Mouse (Mus musculus) spleen, adult 2 months (tissue): ENCODE data around the gene Vash1.

ENCODE experiments used
- CTCF ChIP-seq: fragments of 200-500 bp; IDR thresholded peaks from 2 replicates; pipeline ENCODE4 v1.5.1; 2011; ENCODE audit warnings: mild to moderate bottlenecking, inconsistent platforms; ENCODE audit not compliant: insufficient read depth, insufficient read length, insufficient replicate concordance; ENCODE audit errors: extremely low read depth
- POLR2A ChIP-seq: fragments of 200-500 bp; IDR thresholded peaks from 2 replicates; pipeline ENCODE4 v1.6.1; 2011; ENCODE audit warnings: low read depth, low read length, inconsistent platforms

- TF ChIP-seq CTCF, result no peak
- TF ChIP-seq POLR2A, result no peak
Measured at GRCm38 (mm10) chr12:86688917-86689316, 10.4 kb downstream of the Vash1 start.
